Mouse (Mus musculus) spleen, postnatal 10 days (tissue): ENCODE measurements at regions not wholly inside any gene's neighbourhood (a gene's known extent, or its start where the extent isn't known, plus 50 kb on each side); places are given as distances from the start of the nearest gene placed in this dataset.
A peak's percentile ranks its signal among the peaks of the same experiment; 100 is the strongest.
"Not testable (repeated sequence)": the region's sequence is repeated elsewhere in the genome, so short reads cannot be mapped to it uniquely, and the experiment has no call there.

Source experiments
- DNase-seq, 2 experiments: peaks; one replicate each; pipeline ENCODE4 v3.0.0; 2021 to 2022; ENCODE audit warnings: low spot score in 2 of 2

DNA sequence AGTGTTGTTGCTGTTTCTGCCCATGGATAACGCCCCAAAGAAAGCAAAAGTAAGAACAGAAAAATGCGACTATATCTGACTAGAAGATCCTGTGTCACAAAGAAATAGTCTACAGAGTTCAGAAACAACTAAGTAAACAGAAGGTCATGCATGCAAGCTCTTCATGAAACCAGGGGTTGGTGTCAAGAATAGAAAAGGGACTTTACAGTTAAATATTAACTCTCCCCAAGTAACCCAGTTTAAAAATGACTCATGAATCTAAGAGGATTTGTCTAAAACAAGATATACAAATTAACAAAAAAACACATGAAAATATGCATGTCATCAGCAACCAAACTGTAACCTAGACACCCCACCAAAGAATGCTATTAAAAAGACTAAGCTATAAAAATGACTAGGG lies 381.4 kb upstream of the Ptger4 start:
- DNase-seq: no peak

DNA sequence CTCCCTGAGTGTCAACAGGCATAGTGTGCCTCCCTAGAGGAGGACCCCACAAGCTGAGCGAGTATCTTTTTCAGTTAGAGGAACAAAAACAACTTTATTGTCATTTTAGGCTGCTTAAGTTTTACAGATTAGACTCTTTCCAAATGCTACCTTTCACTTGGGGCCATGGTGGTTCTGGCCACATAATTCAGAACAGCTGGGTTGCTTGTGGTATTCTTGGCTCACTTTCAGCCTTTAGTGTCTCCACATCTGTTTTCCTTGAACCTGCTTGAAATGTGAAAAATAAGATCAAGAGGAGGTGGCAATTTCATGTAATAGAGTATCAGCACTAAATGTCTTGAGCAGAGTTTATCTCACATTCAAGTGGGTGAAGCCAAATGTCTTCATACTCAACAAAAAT lies 402.7 kb upstream of the Ptger4 start:
- no peak for DNase-seq

DNA sequence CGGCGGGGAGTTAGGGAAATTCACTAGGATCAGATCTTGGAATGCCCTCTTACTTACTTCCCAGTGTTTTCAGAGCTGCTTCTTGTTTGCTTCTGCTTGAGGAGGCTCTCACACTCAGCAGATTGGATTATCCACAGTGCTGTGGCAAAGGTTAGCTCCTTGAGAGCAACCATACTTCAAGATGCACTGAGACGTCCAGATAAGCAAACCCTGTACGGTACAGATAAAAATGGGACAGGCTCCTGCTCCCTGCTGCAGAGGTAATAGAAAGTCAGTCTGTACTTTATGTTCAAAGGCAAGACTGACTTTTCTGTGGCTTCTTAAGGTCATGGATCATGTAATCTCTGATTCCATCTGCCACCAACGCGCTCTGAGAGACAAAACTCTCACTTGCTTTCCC lies 414.8 kb upstream of the Ptger4 start:
- peak; percentile 5 to 34 for DNase-seq

DNA sequence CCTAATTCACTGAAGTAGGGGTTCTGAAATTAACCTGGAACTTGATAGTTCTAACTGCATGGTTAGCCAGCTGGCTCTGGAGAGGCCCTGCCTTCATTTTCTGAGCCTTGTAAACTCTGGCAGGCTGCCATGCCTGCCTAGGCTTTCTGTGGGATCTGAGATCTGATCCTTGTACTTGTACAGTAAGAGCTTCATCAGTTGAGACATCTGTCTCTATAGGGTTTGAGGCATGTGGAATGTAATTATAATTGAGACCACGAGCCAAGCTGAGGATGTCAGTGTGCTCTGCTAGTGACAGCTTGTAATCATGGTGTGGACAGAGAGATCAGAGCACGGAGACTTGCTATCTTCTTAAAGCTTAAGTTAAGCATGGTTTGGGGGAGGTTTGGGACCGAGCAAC lies 416.8 kb upstream of the Ptger4 start:
- peak; percentile 5 to 19 for DNase-seq

DNA sequence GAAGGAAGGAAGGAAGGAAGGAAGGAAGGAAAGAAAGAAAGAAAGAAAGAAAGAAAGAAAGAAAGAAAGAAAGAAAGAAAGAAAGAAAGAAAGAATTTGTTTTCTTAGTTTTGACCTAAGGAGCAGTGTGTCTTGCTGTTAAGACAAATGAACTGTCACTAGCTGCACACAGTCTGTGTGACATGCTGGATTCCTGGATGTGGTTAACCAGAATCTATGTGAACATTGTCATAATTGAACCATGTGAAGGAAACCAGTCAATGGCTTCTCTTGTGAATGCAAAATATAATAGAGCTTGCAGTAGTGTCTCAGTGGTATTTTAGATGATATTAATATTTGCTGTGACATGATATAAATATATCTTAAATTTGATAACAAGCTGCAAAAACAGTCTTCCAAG lies 427.8 kb upstream of the Ptger4 start:
- DNase-seq: no peak

DNA sequence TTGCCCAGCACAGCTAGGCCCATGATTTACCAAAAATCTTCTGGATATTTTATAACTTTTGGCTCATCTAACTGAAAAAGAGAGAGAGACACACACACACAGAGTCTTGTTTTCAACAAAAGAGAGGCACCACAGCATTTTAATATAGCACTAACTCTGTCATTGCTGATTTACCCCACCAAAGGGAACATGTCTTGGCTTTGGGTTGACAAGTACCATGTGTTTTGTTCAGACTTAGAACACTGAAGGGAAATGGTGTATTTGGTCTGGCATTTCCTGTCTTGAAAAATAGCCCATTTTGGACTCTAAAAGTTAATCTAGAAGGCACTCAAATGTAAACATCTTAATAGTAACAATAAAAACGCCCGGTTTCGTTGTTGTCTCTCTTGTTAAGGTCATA lies 432.7 kb upstream of the Ptger4 start:
- no peak for DNase-seq

DNA sequence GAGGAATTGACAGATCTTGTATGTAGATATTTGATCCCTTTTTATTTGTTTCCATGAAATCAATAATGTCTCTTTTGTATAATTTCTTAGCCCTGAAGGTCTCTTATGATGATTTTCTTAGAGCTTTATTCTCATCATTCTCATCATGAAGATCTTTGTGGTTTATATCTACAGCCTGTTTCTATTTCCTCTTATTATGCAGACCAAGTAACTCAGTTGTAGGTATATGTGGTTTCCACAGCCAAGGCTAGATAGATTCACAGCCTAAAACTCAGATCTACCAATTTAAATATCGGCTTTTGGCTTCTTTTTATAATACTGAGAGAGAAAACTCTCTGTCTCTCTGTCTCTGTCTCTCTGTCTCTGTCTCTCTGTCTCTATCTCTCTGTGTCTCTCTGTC lies 449.8 kb upstream of the Ptger4 start:
- DNase-seq: no peak

DNA sequence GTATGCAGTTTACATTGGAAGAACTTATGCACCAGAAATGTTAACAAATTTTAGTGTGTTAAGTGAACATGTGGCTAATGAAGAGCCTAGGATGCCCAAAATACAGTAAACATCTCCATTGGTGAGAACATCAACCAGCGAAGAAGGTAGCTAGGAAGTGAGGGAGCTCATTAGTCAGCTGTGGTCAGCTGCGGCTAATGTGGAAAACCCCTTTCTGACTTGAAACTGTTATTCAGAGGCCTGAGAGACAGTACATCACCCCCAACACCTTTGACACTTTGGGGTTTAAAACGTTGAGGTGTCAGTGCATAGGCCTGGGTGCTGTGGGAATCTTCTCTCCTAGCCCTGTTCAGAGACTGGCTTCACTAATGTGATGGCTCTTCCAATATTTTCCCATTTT lies 451.0 kb upstream of the Ptger4 start:
- DNase-seq: no peak

DNA sequence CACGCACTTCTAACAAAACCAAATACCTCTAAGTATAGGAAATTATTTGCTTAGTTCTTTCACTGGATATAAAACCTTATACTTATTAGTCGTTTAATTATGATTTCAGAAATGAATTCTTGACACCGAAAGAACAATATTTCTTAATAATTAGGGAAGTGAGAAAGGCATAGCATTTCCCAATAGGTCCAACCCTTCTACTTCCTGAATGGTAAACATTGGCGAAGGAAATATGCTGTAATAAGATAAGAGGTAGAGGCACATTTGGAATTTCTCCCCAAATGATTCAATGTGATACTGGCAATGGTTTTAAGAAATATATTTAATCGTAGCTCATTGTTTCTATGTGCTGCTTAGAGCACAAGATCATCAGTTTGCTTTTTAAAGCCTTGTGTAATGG lies 464.5 kb upstream of the Ptger4 start:
- DNase-seq: no peak

DNA sequence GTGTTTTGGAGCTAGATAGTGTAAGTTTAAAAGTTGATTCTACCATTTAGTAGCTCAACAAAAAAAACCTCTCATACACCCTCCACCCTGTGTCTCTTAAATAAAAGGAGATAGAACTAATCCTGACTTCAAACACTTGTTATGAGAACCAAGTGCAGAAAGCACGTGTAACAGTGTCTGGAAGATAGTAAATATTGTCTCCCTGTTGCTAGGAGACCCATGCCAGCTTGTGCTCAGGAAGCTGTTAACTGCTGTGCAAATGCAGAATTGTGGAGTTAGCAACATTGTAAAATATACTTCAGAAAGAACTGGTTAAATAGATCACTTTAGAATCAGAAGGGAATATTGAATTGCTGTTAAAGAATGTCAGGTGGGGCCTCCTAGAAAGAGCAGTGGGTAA lies 496.7 kb upstream of the Ptger4 start:
- DNase-seq: no peak

DNA sequence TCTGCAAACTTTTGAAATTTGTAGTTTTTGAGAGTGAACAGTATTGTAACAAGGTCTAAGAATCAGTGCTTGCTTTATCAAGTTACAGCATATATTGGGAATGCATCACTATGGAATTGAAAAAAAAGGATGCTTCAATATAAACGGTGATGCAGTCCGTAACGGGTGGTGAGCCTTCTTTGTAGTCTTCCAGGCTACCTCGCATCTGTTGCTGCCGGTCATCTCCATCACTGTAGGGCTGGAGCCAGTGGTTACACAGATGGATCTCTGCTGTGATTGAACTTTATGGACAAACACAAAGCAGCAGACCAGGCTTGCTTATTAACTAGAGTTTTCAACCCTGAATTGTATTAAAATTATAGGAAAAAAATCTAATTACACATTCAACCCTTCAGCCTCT lies 499.9 kb upstream of the Ptger4 start:
- no peak for DNase-seq

DNA sequence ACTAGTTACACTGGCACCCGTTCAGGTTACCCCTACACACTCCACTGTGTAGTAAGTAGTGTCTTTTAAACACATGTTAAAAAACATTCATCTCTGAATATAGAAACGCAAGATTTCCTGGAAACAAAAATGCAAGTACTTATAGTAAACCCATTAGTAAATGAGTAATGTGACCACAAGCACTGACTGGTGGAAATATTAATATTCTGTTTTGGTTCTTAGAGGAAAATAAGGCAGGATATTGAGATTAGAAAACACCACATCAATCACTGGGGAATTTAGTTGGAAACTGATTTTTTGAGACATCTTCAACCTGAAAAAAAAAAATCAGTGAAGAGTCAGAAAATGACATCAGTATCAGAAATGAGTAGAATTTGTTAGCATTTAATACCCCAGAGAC lies 514.7 kb upstream of the Ptger4 start:
- DNase-seq: no peak

DNA sequence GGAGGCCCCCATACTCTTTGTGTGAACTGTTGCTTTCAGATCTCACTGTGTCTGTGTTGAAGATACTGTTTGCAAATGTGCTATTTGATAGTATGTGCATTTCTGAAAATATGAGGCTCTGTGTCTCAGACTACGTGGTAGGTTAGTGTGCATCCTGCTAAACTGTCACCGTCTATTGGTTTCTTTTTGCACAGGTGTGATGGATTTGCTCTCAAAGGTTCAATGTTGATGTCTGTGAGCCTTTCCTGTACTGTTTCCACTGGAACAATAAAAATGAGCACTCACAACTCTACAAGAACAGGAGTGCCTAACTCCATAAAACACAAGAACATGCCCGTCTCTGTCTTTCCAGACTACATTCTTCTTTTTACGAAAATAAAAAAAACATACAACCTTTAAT lies 518.2 kb upstream of the Ptger4 start:
- DNase-seq: no peak

DNA sequence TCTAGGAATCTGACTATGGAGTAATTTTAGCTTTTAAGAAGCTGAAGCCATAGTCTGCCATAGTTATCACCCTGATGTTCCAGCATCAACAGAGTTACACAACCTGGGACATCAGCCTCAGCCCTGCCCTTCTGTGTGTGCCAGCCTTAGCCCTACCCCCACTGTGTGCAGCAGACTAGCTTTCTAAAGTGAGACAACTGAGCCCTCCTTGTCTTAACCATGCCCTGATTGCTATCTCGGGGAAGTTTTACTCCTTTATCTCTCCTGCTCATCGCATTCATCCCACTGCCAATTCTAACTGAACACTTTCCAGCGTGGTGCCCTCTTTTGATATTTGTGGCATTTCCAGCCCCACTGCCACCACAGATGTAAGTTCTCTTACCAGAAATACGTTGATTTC lies 522.5 kb upstream of the Dab2 start:
- DNase-seq: no peak

DNA sequence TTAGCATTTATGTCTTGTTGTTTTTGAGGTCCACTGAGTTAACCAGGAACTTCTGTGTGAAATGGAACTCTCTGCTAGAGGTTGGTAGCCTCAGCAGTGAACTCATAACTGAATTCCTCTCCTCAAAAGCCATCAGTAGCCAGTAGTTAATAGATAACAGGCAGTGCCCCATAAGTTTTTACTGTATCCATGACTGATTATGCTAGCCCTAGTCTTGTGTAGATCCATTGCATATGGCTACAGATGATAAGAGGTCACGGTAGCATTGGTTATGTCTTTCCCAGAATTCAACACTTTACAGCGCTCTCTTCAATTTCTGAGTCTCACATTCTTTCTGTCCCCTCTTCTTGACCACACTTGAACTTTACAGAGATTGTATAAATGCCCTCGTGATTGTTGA lies 499.7 kb upstream of the Dab2 start:
- no peak for DNase-seq

DNA sequence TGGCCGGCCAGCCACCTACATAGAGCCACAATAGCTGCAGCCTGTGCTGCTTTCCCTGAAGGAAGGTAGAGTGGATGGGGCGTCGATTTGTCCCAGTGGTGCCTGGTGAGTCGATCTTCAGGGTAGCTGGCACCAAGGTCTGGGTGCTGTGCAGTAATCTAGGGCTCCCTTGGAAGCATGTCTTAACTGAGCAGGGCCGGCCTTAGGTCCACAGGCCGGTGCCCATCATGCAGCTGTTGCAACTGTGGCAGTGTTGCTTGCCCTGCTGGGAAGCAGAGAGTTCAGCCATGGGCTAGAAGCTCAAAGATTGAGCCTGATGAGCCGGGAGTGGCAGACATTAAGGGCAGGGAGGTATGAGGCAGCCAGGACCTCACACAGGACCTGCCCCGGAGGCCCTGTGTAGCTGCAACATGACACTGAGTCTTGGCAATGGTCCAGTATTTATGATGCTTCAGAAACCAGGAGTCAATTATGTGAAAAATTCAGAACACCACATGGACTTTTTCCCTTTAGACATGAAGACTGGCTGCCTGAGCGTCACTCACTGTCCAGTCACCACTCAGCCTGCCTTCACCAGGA lies 488.3 kb upstream of the Dab2 start:
- no peak for DNase-seq

DNA sequence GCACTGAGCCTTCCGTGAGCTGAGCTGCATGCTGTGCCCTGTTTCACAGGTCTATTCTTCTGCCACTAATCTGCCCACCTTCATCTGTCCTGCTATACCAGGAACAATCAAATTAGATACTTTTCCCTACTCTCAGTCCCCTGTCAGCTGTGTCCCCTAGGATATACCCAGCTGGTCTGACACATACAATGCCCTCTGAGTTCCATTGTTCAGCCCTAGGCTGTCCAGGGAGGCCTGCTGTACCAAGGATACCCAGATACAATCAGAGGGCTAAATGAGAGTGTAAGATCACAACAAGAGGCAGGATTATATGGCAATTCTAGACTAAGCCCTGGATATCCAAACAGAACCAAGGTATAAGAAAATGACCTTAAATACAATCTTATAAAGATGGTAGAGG lies 487.6 kb upstream of the Dab2 start:
- DNase-seq: no peak

DNA sequence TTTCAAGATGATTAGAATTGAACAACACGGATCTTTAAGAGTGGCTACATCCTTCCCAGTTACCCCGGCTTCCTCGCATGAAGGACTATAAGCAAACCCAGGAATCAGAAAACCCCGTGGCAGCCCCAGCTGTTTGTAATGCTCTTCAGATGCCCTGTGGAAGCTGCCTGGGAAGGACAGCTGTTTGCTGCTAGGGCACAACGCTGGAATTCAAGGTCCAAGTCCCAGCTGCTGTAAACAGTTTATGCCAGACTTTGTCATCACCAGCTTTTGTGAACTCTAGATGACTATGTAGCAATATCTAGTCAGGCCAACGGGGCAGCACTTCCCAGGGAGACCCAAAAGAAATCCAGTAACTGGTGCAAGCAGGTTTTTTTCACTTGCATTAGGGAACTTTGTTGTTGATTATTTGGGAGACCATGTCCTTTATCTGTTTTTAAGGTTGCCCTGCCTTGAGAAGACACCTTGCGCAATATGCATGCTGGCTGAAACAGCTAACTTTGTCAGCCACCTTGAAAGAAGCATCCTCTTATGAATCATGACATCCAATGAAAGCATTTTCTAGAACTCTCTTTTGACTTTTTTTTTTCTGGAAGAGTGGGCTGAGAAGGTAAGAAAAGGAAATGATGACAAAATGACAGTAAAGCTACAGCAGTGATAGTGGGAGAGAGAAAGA lies 481.5 kb upstream of the Dab2 start:
- DNase-seq: no peak

DNA sequence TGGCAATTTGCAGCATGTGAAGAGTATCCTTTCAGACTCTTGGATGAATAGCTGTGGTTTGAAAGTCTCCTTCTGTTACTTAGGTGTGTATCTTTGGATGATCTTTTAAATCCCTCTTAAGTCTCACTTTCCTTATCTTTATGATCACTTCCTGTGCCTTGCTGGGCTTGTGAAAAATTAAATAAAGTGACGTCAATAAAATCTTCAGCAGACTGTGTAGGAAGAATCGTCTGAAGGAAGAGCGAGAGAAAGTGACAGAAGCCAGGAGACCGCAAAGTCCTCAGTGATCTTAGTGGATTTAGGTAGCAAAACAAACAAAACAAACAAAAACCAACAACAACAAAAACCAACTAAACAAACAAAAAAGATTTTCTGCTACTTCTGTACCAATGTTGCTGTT lies 459.6 kb upstream of the Dab2 start:
- no peak for DNase-seq

DNA sequence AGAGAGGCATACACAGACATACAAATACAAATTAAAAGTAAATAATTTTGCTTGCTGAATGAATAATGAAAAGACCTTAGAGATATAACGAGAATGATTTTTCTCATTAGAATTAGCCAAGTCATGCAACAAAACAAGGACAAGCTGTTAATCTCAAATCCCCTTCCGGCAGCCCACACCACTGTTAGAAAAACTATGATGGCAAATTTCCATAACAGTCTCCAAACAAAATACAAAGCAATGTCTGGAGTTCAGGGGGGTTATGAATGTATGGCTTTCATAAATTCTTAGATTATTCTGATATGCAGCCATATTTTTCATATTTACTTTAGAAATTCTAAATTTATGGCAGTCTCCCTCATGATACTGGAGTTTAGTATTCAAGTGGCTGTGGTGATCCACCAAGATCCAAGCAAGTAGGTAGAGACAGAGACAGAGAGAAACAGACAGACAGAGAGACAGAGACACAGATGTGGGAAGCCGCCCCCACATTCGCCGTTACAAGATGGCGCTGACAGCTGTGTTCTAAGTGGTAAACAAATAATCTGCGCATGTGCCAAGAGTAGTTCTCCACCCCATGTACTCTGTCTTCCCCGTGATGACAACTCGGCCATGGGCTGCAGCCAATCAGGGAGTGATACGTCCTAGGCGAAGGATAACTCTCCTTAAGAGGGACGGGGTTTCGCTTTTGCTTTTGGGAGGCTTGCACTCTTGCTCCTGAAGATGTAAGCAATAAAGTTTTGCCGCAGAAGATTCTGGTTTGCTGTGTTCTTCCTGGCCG lies 458.0 kb upstream of the Dab2 start:
- not testable (repeated sequence) for DNase-seq

DNA sequence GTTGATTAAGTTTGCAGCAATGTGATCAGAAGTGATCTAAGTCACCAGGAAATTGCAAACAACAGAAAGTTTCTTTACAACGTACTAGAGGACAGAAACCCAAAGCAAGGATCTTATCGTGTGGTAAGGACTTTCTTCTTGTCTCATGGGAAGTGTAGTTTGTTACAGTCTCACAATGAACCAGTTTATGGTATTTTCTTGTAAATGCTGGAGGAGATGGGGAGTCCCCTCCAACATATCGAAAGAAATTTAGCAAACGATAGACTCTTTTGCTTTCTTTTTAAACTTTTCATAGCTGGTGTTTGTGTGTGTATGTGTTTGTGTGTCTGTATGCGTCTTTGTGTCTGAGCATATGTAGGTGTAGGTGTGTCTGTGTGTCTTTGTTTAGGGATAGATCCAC lies 453.0 kb upstream of the Dab2 start:
- no peak for DNase-seq

DNA sequence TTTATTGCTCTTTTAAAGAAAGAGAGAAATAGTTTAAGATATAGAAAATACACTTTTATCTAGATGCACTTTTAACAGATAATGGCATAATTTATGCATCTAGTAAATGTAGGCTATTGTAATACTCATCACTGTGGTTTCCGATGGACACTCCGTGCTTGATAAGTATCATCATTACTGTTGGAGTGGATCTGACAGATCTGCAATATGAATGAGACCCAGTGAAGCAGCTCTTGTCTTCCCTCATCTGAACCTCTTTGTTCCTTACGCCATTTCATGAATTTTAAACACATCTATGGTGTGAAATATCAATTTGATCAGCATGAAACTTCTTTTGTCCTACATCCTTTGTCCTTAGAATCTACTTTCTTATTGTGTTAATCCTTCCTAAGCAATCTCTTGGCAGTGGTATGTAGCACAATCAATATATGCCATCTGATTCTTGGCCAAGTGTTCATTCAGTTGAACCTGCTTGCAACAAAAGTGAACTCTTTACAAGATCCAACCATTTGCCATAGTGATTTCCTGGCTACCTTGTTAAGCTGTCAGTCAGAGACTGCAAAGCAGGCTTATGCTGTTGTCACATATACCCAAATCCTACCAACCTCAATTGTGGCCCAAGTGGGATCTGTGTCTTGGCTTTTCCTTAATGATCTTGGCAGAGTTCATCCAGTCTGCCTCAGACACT lies 452.0 kb upstream of the Dab2 start:
- DNase-seq: no peak

DNA sequence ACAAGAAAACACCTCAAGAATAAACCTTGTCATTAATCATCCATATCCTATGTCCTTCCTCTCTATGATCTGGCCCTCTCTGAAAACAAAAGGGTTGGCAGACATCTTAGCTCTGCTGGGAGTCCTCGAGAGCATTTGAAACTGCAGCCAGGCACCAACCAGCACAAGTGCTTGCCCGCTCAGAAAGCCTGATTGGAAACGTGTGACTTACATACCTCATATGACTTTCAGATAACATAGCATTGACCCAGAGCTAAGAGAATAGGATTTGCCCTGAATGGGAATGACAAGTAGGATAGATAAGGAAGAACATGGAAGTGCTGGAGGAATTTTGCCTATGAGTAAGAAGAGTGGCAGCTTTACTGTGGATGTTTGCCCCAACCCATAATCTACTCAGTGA lies 447.1 kb upstream of the Dab2 start:
- DNase-seq: no peak
